Mouse (Mus musculus) CH12.LX (cell line): ENCODE data around the gene Qsox2.

Experiments
- CTCF ChIP-seq, 2 experiments: IDR thresholded peaks in 1 of 2; conservative IDR thresholded peaks in 1 of 2; 2 replicates each; pipeline ENCODE4 v1.5.1; 2011 to 2012; ENCODE audit warnings: low read depth in 2 of 2, low read length in 2 of 2, improper control_type of control experiment in 1 of 2, inconsistent platforms in 1 of 2, mild to moderate bottlenecking in 1 of 2, moderate library complexity in 1 of 2
- MAX ChIP-seq: IDR thresholded peaks from 2 replicates; pipeline ENCODE4 v1.6.1; 2011; ENCODE audit warnings: low read length, improper control_type of control experiment
- RAD21 ChIP-seq: IDR thresholded peaks from 2 replicates; pipeline ENCODE4 v1.6.1; 2011; ENCODE audit warnings: low read depth, mild to moderate bottlenecking, low read length, improper control_type of control experiment, moderate library complexity

- TF ChIP-seq MAX, result no peak
- no peak for TF ChIP-seq RAD21
- TF ChIP-seq CTCF (conservative IDR thresholded peaks at IDR 0.05 in 1 of 2, IDR thresholded peaks at IDR 0.05 in 1 of 2; ENCODE audit: low read depth in 2 of 2, low read length in 2 of 2), result no peak
Observed at GRCm38 (mm10) chr2:26188517-26188916, 48.8 kb downstream of the Qsox2 start.
